Mouse (Mus musculus) granulocyte monocyte progenitor cell, adult 5-6 weeks (primary cell): Measurements from ENCODE around the gene Pth2. TPM values are rescaled to one million over a fixed set of nuclear protein-coding genes. Genes with fewer than 3 reads are reported as not detected.
"Not testable (repeated sequence)": the region's sequence is repeated elsewhere in the genome, so short reads cannot be mapped to it uniquely, and the experiment has no call there.

Experiments
- ATAC-seq: replicated peaks from 2 replicates; pipeline ENCODE4 v1.8.0; 2016; ENCODE audit warnings: mild to moderate bottlenecking, moderate TSS enrichment, inconsistent platforms; ENCODE audit not compliant: poor library complexity, severe bottlenecking
- total RNA-seq, 2 experiments: library from RNA; stranded (forward) in 1 of 2; stranded (reverse) in 1 of 2; fragments of 200-712, 200-1000 nt in 1 of 2; fragments of >200 nt in 1 of 2; fragmentation: Nextera tagmentation in 1 of 2; gene quantifications; 2 replicates each; pipeline ENCODE4 v1.2.3; 2014 to 2017

Gene Pth2
- total RNA-seq, 2 experiments from 2014 or later: not detected

- no peak for ATAC-seq
Measured at GRCm38 (mm10) chr7:45151303-45151702, 29.5 kb upstream of the Pth2 start.

- not testable (repeated sequence) for ATAC-seq
Measured at GRCm38 (mm10) chr7:45153052-45153451, 27.7 kb upstream of the Pth2 start.

- no peak for ATAC-seq
Measured at GRCm38 (mm10) chr7:45153586-45153985, 27.2 kb upstream of the Pth2 start.

GRCm38 (mm10) chr7:45154096-45154992 is 26.5 kb upstream of the Pth2 start, which contains the start of the genes Pih1d1 and Aldh16a1:
Gene Pih1d1 (plus strand): TSS chr7:45154303.
Gene Aldh16a1 (minus strand): TSS chr7:45154584.
- peak; percentile 90 for ATAC-seq

- ATAC-seq: 0 out of 2 replicates have a peak, but pooled peaks have one; percentile 31
Measured at GRCm38 (mm10) chr7:45154993-45155514, 25.7 kb upstream of the Pth2 start.

GRCm38 (mm10) chr7:45155590-45155989 is 25.2 kb upstream of the Pth2 start:
- no peak for ATAC-seq

GRCm38 (mm10) chr7:45156206-45156605 is 24.6 kb upstream of the Pth2 start:
- no peak for ATAC-seq

- no peak for ATAC-seq
Measured at GRCm38 (mm10) chr7:45157459-45157858, 23.3 kb upstream of the Pth2 start.

- ATAC-seq: no peak
Measured at GRCm38 (mm10) chr7:45158991-45159390, 21.8 kb upstream of the Pth2 start.

GRCm38 (mm10) chr7:45160316-45160800 is 20.4 kb upstream of the Pth2 start:
- no peak for ATAC-seq

- no peak for ATAC-seq
Measured at GRCm38 (mm10) chr7:45160866-45161265, 19.9 kb upstream of the Pth2 start.

- ATAC-seq: peak; percentile 78
Measured at GRCm38 (mm10) chr7:45161612-45162473, 19.0 kb upstream of the Pth2 start.

- ATAC-seq: 0 out of 2 replicates have a peak, but pooled peaks have one; percentile 3
Measured at GRCm38 (mm10) chr7:45162551-45162950, 18.2 kb upstream of the Pth2 start.

- no peak for ATAC-seq
Measured at GRCm38 (mm10) chr7:45162996-45163615, 17.7 kb upstream of the Pth2 start.

GRCm38 (mm10) chr7:45163735-45164490 is 16.9 kb upstream of the Pth2 start, which contains the start of gene Slc17a7:
Gene Slc17a7 (plus strand): TSS chr7:45163949.
- peak; percentile 58 for ATAC-seq

GRCm38 (mm10) chr7:45164833-45165232 is 16.0 kb upstream of the Pth2 start:
- ATAC-seq: no peak

GRCm38 (mm10) chr7:45165701-45166100 is 15.1 kb upstream of the Pth2 start:
- ATAC-seq: no peak

GRCm38 (mm10) chr7:45166950-45167401 is 13.8 kb upstream of the Pth2 start:
- ATAC-seq: no peak
